Mouse (Mus musculus) forebrain, embryonic 10.5 days (tissue): Measurements from ENCODE around the gene Snf8. TPM values are rescaled to one million over a fixed set of nuclear protein-coding genes. Genes with fewer than 3 reads are reported as not detected.
A peak's percentile ranks its signal among the peaks of the same experiment; 100 is the strongest.

Experiments used
- DNase-seq: peaks from one replicate; pipeline ENCODE4 v3.0.0-alpha.2; 2017; ENCODE audit warnings: low spot score; ENCODE audit errors: extremely low spot score
- H3K27ac ChIP-seq: fragments of 300-500 bp; sonication (generic); 2 replicates; pipeline ENCODE4 v1.5.1; 2016; ENCODE audit warnings: mild to moderate bottlenecking
- H3K27me3 ChIP-seq: fragments of 300-500 bp; sonication (generic); 2 replicates; pipeline ENCODE4 v1.6.1; 2016; ENCODE audit warnings: mild to moderate bottlenecking; ENCODE audit not compliant: poor library complexity, severe bottlenecking
- H3K36me3 ChIP-seq: fragments of 300-500 bp; sonication (generic); replicated peaks from 2 replicates; pipeline ENCODE4 v1.6.1; 2016; ENCODE audit warnings: mild to moderate bottlenecking, moderate library complexity
- H3K4me1 ChIP-seq: fragments of 300-500 bp; sonication (generic); 2 replicates; pipeline ENCODE4 v1.6.1; 2016
- H3K4me3 ChIP-seq: fragments of 300-500 bp; sonication (generic); 2 replicates; pipeline ENCODE4 v1.5.1; 2016; ENCODE audit warnings: mild to moderate bottlenecking, moderate library complexity
- H3K9me3 ChIP-seq: fragments of 300-500 bp; sonication (generic); 2 replicates; pipeline ENCODE4 v1.6.1; 2016; ENCODE audit warnings: mild to moderate bottlenecking, moderate library complexity
- WGBS: fragments of 180-500 bp; shearing (Covaris S2); methylation state at CpG from one replicate; pipeline ENCODE4 v1.1.7; 2016; 5-methylcytosine and 5-hydroxymethylcytosine counted together
- polyA plus RNA-seq: library from polyadenylated mRNA; unstranded; fragments of >200 nt; fragmentation: Nextera tagmentation; extraction: Ambion mirVana; gene quantifications from 2 replicates; pipeline ENCODE4 v1.2.1, GENCODE M21; 2016

Snf8 gene
- polyA plus RNA-seq, 1 experiment from 2014 or later, result 109 TPM

DNA sequence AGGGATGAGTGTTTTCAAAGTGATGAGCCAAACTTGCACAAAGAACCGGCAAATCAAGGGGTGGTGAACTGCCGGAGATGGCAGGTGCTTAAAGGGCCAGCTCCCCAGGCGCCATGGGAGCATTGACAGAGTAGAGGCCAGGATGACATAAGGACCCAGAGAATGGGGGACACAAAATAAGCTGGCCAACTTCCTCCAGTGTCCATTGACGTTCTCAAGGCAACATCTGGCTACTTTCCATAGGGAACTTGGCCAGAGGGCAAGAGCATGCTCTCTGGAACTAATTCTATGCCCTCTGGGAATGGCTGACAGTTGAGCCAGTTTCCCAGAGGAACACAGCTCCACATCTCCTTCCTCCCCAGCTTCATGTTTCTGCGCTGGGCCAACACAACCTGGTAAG lies 33.5 kb downstream of the Snf8 start:
- Histone ChIP-seq H3K27ac (no peak overlapping the region), H3K9me3 (no peaks in the 10 kb centered on the region), H3K4me1 (peaks cover 25% of the 10 kb centered on the region), H3K27me3 (no peaks in the 10 kb centered on the region), H3K4me3 (no peak overlapping the region), H3K36me3 (peaks cover 28% of the 10 kb centered on the region)
- DNase-seq, result no peak
- 77% methylated on average over 5 of the region's 5 CpGs for WGBS

GRCm38 (mm10) chr11:96070353-96070752 lies 35.7 kb downstream of the Snf8 start:
- no peaks in the 10 kb centered on the region for H3K27me3 ChIP-seq
- H3K4me3 ChIP-seq, result no peak overlapping the region
- H3K9me3 ChIP-seq, result no peaks in the 10 kb centered on the region
- H3K4me1 ChIP-seq, result peaks cover 25% of the 10 kb centered on the region
- no peak overlapping the region for H3K27ac ChIP-seq
- DNase-seq, result no peak
- 93% methylated on average over 7 of the region's 7 CpGs for WGBS
- peaks cover 38% of the 10 kb centered on the region for H3K36me3 ChIP-seq

DNA sequence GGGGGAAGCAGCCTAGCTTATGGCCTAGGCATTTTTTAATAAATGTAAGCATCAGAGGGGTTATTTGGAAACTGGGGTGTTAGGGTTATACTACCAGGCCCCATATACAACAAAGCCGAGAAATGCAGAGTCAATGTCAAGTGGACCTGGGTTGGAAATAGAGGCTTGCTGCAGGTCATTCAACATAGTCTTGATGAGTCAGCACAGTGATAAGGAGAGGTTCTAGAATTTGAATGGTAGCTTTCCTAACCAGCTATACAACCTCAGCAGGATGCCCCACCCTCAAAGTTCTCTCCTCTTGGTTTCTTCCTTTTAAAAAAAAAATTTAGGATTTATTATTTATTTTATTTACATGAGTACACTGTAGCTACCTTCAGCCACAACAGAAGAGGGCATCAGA lies 36.3 kb downstream of the Snf8 start:
- 94% methylated on average over 1 of the region's 1 CpGs for WGBS

DNA sequence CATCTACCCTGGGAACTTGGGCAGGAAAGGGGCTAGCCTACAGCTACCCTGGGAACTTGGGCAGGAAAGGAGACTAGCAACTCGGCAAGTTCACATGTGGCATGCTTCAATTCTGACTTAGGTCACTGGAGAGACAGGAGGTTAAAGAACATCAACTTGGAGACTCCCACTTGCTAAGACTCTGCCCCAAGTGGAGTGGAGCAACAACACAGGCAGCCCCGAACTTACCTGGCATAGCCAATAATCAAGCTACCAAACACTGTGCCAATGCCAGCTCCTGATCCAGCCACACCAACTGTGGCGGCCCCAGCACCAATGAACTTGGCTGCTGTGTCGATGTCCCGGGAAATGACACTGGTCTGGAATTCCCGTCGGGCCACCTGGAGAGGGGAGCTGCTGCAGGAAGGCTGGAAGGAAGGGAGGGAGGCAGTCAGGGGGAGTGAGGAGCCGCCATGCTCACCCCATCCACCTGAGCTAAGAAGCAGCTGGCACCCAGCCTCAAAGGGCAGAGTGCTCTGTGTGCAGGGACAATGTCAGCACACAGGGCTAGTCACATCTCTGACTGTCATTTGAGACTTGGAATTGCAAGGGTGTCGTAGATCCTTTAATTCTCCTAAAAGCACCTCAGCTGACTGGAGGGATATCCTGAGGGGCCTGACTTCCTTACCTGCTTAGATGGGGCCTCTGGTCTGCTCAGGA lies 38.8 kb downstream of the Snf8 start:
- Histone ChIP-seq H3K36me3 (peaks cover 38% of the 10 kb centered on the region), H3K9me3 (no peaks in the 10 kb centered on the region), H3K27me3 (no peaks in the 10 kb centered on the region), H3K27ac (no peak overlapping the region), H3K4me3 (peak overlapping the region; percentile 82), H3K4me1 (peaks cover 21% of the 10 kb centered on the region)
- WGBS, result 89% methylated on average over 8 of the region's 9 CpGs
- no peak for DNase-seq

More for the DNA sequence above, 36.3 kb downstream of the Snf8 start:
- H3K36me3 ChIP-seq, result peaks cover 38% of the 10 kb centered on the region
- H3K9me3 ChIP-seq, result no peaks in the 10 kb centered on the region
- no peak for DNase-seq
- H3K4me1 ChIP-seq, result peaks cover 19% of the 10 kb centered on the region
- H3K4me3 ChIP-seq, result no peak overlapping the region
- H3K27ac ChIP-seq, result no peak overlapping the region
- H3K27me3 ChIP-seq, result no peaks in the 10 kb centered on the region

- no peak for DNase-seq
- peaks cover 21% of the 10 kb centered on the region for H3K4me1 ChIP-seq
- 29% methylated on average over 17 of the region's 17 CpGs for WGBS
- peak overlapping the region; percentile 88 for H3K27ac ChIP-seq
- peaks cover 34% of the 10 kb centered on the region for H3K36me3 ChIP-seq
- H3K4me3 ChIP-seq, result peak overlapping the region; percentile 82
- no peaks in the 10 kb centered on the region for H3K27me3 ChIP-seq
- H3K9me3 ChIP-seq, result no peaks in the 10 kb centered on the region
Observed at GRCm38 (mm10) chr11:96074351-96075176, 39.9 kb downstream of the Snf8 start.

GRCm38 (mm10) chr11:96075177-96075508 lies 40.5 kb downstream of the Snf8 start:
- WGBS, result 0% methylated on average over 15 of the region's 15 CpGs
- Histone ChIP-seq H3K4me3 (peak overlapping the region; percentile 82), H3K4me1 (peaks cover 21% of the 10 kb centered on the region), H3K27me3 (no peaks in the 10 kb centered on the region), H3K27ac (peak overlapping the region; percentile 88), H3K36me3 (peaks cover 33% of the 10 kb centered on the region), H3K9me3 (no peaks in the 10 kb centered on the region)
- no peak for DNase-seq

DNA sequence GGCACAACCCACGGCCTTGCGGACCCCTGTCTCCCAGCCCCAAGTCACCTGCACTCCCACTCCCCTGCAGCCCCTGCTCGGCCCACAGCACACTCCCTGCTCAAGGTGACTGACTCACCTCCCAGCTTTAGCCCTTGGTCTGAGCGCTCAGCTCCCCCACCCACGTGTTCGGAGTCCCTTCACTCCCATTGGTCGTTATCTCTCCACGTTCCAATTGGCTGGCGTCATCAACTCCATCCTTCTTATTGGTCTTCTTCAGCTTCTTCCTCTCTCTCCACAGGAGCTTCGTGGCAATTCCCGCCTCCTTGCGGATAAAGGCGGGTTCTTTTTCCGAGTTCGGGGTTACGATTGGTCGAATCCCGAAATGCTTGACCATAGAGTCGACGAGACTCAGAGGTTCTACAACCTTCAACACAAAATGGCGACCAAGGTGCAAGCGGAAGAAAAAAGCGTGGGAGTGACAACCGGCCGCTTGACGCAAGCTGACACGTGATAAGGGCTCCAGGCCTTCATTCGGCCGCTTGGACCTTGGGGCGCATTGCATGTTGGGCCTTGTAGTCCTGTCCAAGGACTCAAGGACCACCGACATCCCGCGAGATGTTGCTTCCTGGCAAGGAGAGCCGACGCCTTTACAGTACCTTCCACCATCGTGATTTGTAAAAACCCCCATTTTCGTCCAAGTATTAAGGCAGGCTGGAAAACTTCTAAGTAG lies 41.0 kb downstream of the Snf8 start, which contains the start of gene Atp5g1:
TSS of gene Atp5g1 (minus strand) at position 162 of the 712 bp plus-strand sequence.
- peaks cover 21% of the 10 kb centered on the region for H3K4me1 ChIP-seq
- no peaks in the 10 kb centered on the region for H3K27me3 ChIP-seq
- H3K36me3 ChIP-seq, result peaks cover 28% of the 10 kb centered on the region
- no peaks in the 10 kb centered on the region for H3K9me3 ChIP-seq
- WGBS, result 0% methylated on average over 37 of the region's 37 CpGs
- peak within 1 kb of the TSS; percentile 88 for H3K27ac ChIP-seq
- DNase-seq, result peak; percentile 98
- peak within 1 kb of the TSS; percentile 82 for H3K4me3 ChIP-seq

DNA sequence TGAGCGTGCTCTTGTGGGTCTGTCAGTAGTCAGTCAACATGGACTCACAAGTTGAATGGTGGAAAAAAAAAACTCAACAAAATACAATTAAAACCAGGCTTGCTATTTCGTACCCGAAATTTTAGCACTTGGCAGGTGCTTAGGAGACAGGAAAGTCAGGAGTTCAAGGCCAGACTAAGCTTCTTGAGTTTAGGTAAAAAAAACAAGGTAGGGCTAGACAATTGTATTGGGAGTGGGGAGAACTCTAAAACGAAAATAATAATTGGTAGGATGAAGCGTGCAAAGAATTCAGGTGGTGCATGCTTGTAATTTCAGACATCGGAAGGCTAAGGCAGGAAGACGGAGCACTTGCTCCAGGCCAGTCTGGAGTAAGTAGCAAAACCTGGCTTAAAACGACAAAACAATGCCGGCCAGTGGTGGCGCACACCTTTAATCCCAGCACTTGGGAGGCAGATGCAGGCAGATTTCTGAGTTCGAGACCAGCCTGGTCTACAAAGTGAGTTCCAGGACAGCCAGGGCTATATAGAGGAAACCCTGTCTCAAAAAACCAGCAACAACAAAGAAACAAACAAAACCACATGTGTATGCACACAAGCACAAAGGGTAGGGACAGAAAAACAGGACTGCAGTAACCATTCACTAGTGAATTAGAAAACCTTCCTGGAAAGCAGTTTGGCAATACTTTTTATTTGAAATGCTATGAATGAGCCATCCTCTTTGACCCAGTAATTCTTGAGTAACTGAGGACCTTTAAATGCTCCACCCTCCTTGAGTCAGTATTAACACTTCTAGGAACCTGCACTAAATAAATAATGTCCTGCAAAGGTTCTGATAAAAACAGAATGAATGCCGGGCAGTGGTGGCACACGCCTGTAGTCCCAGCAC lies 41.8 kb downstream of the Snf8 start:
- Histone ChIP-seq H3K4me1 (peaks cover 21% of the 10 kb centered on the region), H3K9me3 (no peaks in the 10 kb centered on the region), H3K27me3 (no peaks in the 10 kb centered on the region), H3K4me3 (peak overlapping the region; percentile 82), H3K27ac (peak overlapping the region; percentile 88), H3K36me3 (peaks cover 20% of the 10 kb centered on the region)
- DNase-seq, result no peak
- WGBS, result 71% methylated on average over 13 of the region's 13 CpGs

GRCm38 (mm10) chr11:96080736-96081135 lies 46.1 kb downstream of the Snf8 start:
- Histone ChIP-seq H3K4me3 (no peak overlapping the region), H3K4me1 (peaks cover 5% of the 10 kb centered on the region), H3K36me3 (no peaks in the 10 kb centered on the region), H3K27ac (no peak overlapping the region), H3K27me3 (no peaks in the 10 kb centered on the region), H3K9me3 (no peaks in the 10 kb centered on the region)
- whole genome bisulfite sequencing, result 88% methylated on average over 5 of the region's 5 CpGs
- no peak for DNase-seq

DNA sequence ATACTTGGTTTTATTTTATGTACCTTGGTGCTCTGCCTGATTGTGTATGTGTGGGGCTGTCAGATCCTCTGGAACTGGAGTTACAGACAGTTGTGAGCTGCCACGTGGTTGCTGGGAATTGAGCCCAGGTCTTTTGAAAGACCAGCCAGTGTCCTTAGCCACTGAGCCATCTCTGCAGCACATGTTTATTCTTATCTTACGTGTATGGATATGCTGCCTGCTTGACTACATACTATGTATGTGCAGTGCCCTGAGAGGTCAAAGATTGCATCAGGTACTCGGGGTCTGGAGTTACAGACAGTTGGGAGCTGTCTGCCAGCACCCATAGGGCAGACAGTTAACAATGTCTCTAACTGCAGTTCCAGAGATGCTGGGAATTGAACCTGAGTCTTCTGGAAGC lies 48.0 kb downstream of the Snf8 start:
- no peaks in the 10 kb centered on the region for H3K4me1 ChIP-seq
- H3K9me3 ChIP-seq, result no peaks in the 10 kb centered on the region
- 86% methylated on average over 3 of the region's 3 CpGs for WGBS
- H3K27ac ChIP-seq, result no peak overlapping the region
- no peaks in the 10 kb centered on the region for H3K36me3 ChIP-seq
- DNase-seq, result no peak
- H3K4me3 ChIP-seq, result no peak overlapping the region
- no peaks in the 10 kb centered on the region for H3K27me3 ChIP-seq

DNA sequence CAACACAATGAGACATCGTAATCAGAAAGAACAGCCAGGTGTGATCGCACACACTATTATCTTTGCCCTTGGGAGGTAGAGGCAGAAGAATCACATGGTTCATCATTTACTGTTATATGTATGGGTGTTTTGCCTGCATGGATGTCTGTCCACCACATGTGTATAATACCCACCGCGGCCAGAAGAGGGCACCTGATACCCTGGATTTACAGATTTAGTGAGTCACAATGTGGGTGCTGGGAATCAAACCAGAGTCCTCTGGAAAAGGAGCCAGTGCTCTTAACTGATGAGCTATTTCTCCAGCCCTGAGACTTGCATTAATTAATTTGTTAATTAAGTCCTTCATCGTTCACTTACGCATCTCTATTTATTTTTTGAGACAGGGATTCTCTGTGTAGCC lies 53.3 kb downstream of the Snf8 start:
- Histone ChIP-seq H3K27me3 (peaks cover 2% of the 10 kb centered on the region; the same call in 1 of the 2 replicates), H3K4me3 (no peak overlapping the region), H3K27ac (no peak overlapping the region), H3K36me3 (no peaks in the 10 kb centered on the region), H3K9me3 (peaks cover 6% of the 10 kb centered on the region; the same call in 1 of the 2 replicates), H3K4me1 (no peaks in the 10 kb centered on the region)
- WGBS, result 87% methylated on average over 6 of the region's 6 CpGs
- DNase-seq, result no peak

- peaks cover 6% of the 10 kb centered on the region; the same call in 1 of the 2 replicates for H3K9me3 ChIP-seq
- H3K27me3 ChIP-seq, result peaks cover 3% of the 10 kb centered on the region; the same call in 1 of the 2 replicates
Observed at GRCm38 (mm10) chr11:96091073-96091472, 56.4 kb downstream of the Snf8 start.

More at GRCm38 (mm10) chr11:96091073-96091472, 56.4 kb downstream of the Snf8 start:
- Histone ChIP-seq H3K4me1 (no peaks in the 10 kb centered on the region), H3K27ac (no peak overlapping the region), H3K4me3 (no peak overlapping the region), H3K36me3 (no peaks in the 10 kb centered on the region)
- no peak for DNase-seq
- 59% methylated on average over 2 of the region's 2 CpGs for WGBS
